Mouse (Mus musculus) myocyte (in vitro differentiated cells): ENCODE results near the gene Alg14. TPM values are rescaled to one million over a fixed set of nuclear protein-coding genes. Genes with fewer than 3 reads are reported as not detected.

Experiments
- H3K27me3 ChIP-seq: one replicate; pipeline ENCODE4 v1.6.1; 2011; ENCODE audit not compliant: control insufficient read depth, insufficient read depth, insufficient read length
- H3K36me3 ChIP-seq: one replicate; pipeline ENCODE4 v1.6.1; 2011; ENCODE audit not compliant: control insufficient read depth, insufficient read depth
- H3K4me2 ChIP-seq: one replicate; pipeline ENCODE4 v1.6.1; 2011; ENCODE audit warnings: low read depth, control low read depth
- H3K4me3 ChIP-seq: one replicate; pipeline ENCODE4 v1.5.1; 2011; ENCODE audit warnings: mild to moderate bottlenecking, control low read depth, moderate library complexity
- H3K79me2 ChIP-seq: one replicate; pipeline ENCODE4 v1.6.1; 2011; ENCODE audit not compliant: control insufficient read depth, insufficient read depth
- H3ac ChIP-seq: one replicate; pipeline ENCODE4 v1.6.1; 2011; ENCODE audit not compliant: control insufficient read depth, insufficient read length
- CEBPB ChIP-seq: IDR thresholded peaks from 2 replicates; pipeline ENCODE4 v1.6.1; 2011; ENCODE audit warnings: mild to moderate bottlenecking, moderate library complexity; ENCODE audit not compliant: poor library complexity, insufficient read depth, severe bottlenecking
- E2F4 ChIP-seq: IDR thresholded peaks from one replicate; pipeline ENCODE4 v1.6.1; 2011; ENCODE audit warnings: mild to moderate bottlenecking, control low read depth, moderate library complexity; ENCODE audit not compliant: insufficient read depth
- MAX ChIP-seq: IDR thresholded peaks from one replicate; pipeline ENCODE4 v1.6.1; 2011; ENCODE audit warnings: low read depth, mild to moderate bottlenecking, control low read depth
- MYOD1 ChIP-seq, 3 experiments: IDR thresholded peaks; one replicate each; pipeline ENCODE4 v1.6.1; 2011; ENCODE audit warnings: control low read depth in 2 of 3, low read depth in 2 of 3, mild to moderate bottlenecking in 2 of 3, moderate library complexity in 1 of 3; ENCODE audit not compliant: insufficient read length in 2 of 3, control insufficient read depth in 1 of 3
- MYOG ChIP-seq, 3 experiments: IDR thresholded peaks; one replicate each; pipeline ENCODE4 v1.6.1; 2011; ENCODE audit warnings: control low read depth in 2 of 3, low read depth in 2 of 3, mild to moderate bottlenecking in 2 of 3; ENCODE audit not compliant: insufficient read length in 2 of 3, control insufficient read depth in 1 of 3, insufficient read depth in 1 of 3
- POLR2A ChIP-seq: IDR thresholded peaks from one replicate; pipeline ENCODE4 v1.6.1; 2011; ENCODE audit warnings: low read depth, mild to moderate bottlenecking, control low read depth, moderate library complexity; ENCODE audit not compliant: insufficient read length
- POLR2AphosphoS2 ChIP-seq: IDR thresholded peaks from one replicate; pipeline ENCODE4 v1.6.1; 2011; ENCODE audit warnings: low read depth, control low read depth; ENCODE audit not compliant: insufficient read length
- REST ChIP-seq: IDR thresholded peaks from one replicate; pipeline ENCODE4 v1.6.1; 2011; ENCODE audit warnings: mild to moderate bottlenecking, control low read depth, moderate library complexity; ENCODE audit not compliant: insufficient read depth, insufficient read length
- SRF ChIP-seq: IDR thresholded peaks from one replicate; pipeline ENCODE4 v1.6.1; 2011; ENCODE audit warnings: low read depth; ENCODE audit not compliant: control insufficient read depth, insufficient read length
- TCF12 ChIP-seq: IDR thresholded peaks from one replicate; pipeline ENCODE4 v1.6.1; 2011; ENCODE audit warnings: mild to moderate bottlenecking, control low read depth; ENCODE audit not compliant: poor library complexity, insufficient read depth, severe bottlenecking
- TCF3 ChIP-seq: IDR thresholded peaks from one replicate; pipeline ENCODE4 v1.6.1; 2011; ENCODE audit warnings: low read depth, control low read depth; ENCODE audit not compliant: insufficient read length
- USF1 ChIP-seq: IDR thresholded peaks from one replicate; pipeline ENCODE4 v1.6.1; 2011; ENCODE audit warnings: low read depth, mild to moderate bottlenecking, control low read depth, moderate library complexity
- polyA plus RNA-seq: library from polyadenylated mRNA; unstranded; fragments of >200 nt; fragmentation: generic; extraction: Trizol; gene quantifications from one replicate; pipeline ENCODE4 v1.2.1, GENCODE M21; 2012; ENCODE audit warnings: missing spikeins

The Alg14 gene
- 14.8 TPM for polyA plus RNA-seq

- Histone ChIP-seq H3K27me3 (no peaks in the 10 kb centered on the region), H3K36me3 (no peaks in the 10 kb centered on the region), H3K4me3 (peak within 1 kb of the TSS; percentile 69), H3K79me2 (no peaks in the 10 kb centered on the region), H3ac (peak within 1 kb of the TSS; percentile 20), H3K4me2 (peak within 1 kb of the TSS; percentile 74)
- TF ChIP-seq E2F4 (peak; percentile 64), SRF (peak; percentile 81), USF1 (no peak), CEBPB (no peak), POLR2AphosphoS2 (peak; percentile 83), MAX (no peak), POLR2A (peak; percentile 82), TCF12 (no peak), REST (no peak), MYOG (IDR thresholded peaks at IDR 0.05; ENCODE audit: control insufficient read depth in 1 of 3, insufficient read depth in 1 of 3, insufficient read length in 2 of 3, low read depth in 2 of 3) (no peak), MYOD1 (IDR thresholded peaks at IDR 0.05; ENCODE audit: control insufficient read depth in 1 of 3, insufficient read length in 2 of 3, low read depth in 2 of 3) (no peak), TCF3 (no peak)
Measured at GRCm38 (mm10) chr3:121291560-121292258, at the start of gene Alg14. TSS of gene Alg14 (plus strand) at chr3:121291773.

DNA sequence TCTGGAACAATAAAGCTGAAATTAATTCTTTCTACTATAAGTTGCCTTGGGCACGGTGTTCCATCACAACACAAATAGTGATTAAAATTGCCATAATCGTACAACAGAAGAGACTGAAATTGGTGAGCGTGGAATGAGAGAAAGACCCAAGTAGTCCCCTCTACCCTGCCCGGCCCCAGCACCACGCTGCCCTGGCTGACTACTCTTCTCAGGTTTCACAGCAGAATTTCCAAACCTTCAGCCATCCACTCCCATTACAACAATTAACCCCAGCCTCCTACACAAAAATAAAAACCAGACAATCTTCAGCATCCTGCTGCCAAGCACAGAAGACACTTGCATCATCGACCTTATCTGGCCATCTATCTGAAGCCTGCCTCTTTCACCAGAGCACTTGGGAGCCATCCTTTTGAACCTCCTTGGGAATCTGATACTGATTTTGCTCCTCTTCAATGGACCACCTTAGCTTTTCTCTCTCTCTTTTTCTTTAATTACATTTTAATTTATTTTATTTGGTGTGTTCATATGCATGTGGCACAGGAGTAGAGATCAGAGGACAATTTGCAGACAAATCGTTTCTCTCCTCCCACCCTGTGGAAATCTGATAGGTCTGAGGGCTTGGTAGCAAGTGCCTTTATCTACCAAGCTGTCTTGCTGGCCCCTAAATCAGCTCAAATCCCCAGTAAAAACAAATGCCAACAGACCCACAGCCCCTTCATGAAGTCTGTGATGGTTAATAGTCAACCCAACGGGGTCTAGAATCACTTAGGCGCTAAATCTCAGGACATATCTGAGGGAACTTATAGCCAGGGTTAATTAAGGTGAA lies 49.2 kb upstream of the Alg14 start:
- H3ac ChIP-seq, result no peak overlapping the region
- H3K4me3 ChIP-seq, result no peak overlapping the region
- no peaks in the 10 kb centered on the region for H3K36me3 ChIP-seq
- no peaks in the 10 kb centered on the region for H3K27me3 ChIP-seq
- peak overlapping the region; percentile 65 for H3K4me2 ChIP-seq
- no peak for TF ChIP-seq SRF
- TF ChIP-seq CEBPB, result peak; percentile 39; the same call in 1 of the 2 replicates
- H3K79me2 ChIP-seq, result no peaks in the 10 kb centered on the region

- peak overlapping the region; percentile 65 for H3K4me2 ChIP-seq
- H3K4me3 ChIP-seq, result no peak overlapping the region
- no peak for TF ChIP-seq TCF3
- peak in 2 of 3 experiments; percentile 49 to 54 for TF ChIP-seq MYOG (IDR thresholded peaks at IDR 0.05; ENCODE audit: control insufficient read depth in 1 of 3, insufficient read depth in 1 of 3, insufficient read length in 2 of 3, low read depth in 2 of 3)
- no peak for TF ChIP-seq POLR2A
- TF ChIP-seq CEBPB, result peak; percentile 37; the same call in 1 of the 2 replicates
- no peak for TF ChIP-seq REST
- TF ChIP-seq TCF12, result no peak
- TF ChIP-seq SRF, result no peak
- no peak for TF ChIP-seq USF1
- TF ChIP-seq MAX, result no peak
- peak in 2 of 3 experiments; percentile 54 to 71 for TF ChIP-seq MYOD1 (IDR thresholded peaks at IDR 0.05; ENCODE audit: control insufficient read depth in 1 of 3, insufficient read length in 2 of 3, low read depth in 2 of 3)
- no peaks in the 10 kb centered on the region for H3K36me3 ChIP-seq
- no peaks in the 10 kb centered on the region for H3K27me3 ChIP-seq
- H3K79me2 ChIP-seq, result no peaks in the 10 kb centered on the region
- no peak overlapping the region for H3ac ChIP-seq
Measured at GRCm38 (mm10) chr3:121242941-121243340, 48.6 kb upstream of the Alg14 start.

DNA sequence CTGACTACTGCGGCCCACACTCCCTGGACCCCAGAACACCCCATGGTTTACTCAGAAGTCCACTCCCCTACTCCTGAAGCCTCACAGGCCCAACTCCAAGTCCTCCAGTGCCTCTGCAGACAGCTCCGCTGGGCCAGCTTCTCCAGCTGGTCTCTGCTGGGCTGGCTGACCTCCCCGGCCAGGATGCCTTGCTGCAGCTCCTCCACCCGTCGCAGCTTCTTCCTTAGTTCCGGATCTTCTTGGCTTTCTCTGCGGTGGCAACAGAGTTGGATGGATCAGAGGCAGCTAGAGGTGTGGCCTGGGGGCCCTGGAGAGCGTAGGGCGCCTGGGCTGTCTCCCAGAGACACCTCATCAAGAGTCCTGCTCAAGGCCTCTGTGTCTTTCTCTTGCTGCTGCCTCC lies 41.5 kb upstream of the Alg14 start:
- no peak overlapping the region for H3K4me3 ChIP-seq
- H3K4me2 ChIP-seq, result no peak overlapping the region
- no peak overlapping the region for H3ac ChIP-seq
- TF ChIP-seq TCF3 (no peak), POLR2A (no peak), SRF (no peak), TCF12 (no peak), E2F4 (no peak), REST (no peak), USF1 (no peak), CEBPB (no peak), POLR2AphosphoS2 (no peak), MAX (no peak), MYOD1 (IDR thresholded peaks at IDR 0.05; ENCODE audit: control insufficient read depth in 1 of 3, insufficient read length in 2 of 3, low read depth in 2 of 3) (no peak), MYOG (IDR thresholded peaks at IDR 0.05; ENCODE audit: control insufficient read depth in 1 of 3, insufficient read depth in 1 of 3, insufficient read length in 2 of 3, low read depth in 2 of 3) (no peak)
- no peaks in the 10 kb centered on the region for H3K36me3 ChIP-seq
- H3K27me3 ChIP-seq, result no peaks in the 10 kb centered on the region
- no peaks in the 10 kb centered on the region for H3K79me2 ChIP-seq
